Mouse (Mus musculus): Measurements from ENCODE around the gene Galk1. TPM values are rescaled to one million over a fixed set of nuclear protein-coding genes. Genes with fewer than 3 reads are reported as not detected.

The Galk1 gene
- polyA plus RNA-seq, 1 experiment from 2014 or later, result 187 TPM

DNA sequence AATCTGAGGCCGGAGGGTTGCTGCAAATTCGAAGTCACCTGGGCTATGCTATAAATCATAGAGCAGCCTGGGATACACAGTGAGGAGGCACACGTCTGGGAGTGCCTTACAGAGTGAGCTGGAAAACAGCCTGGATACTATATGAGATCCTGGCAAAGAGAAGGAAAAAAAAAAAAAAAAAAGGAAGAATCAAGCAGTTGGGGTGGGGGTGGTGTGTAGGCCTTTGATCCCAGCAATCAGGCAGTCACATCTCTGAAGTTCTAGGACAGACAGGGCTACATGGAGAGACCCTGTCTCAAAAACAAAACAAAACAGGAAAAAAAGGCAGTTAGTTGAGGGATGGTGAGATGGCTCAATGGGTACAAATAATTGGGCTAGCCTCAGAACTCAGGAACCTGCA lies 24.2 kb upstream of the Galk1 start:
- Histone ChIP-seq H3K27ac (ENCODE audit: low read length) (no peak overlapping the region), H3K27me3 (ENCODE audit: control insufficient read depth, insufficient read depth, low read length) (no peaks in the 10 kb centered on the region), H3K9me3 (replicated peaks; ENCODE audit: control insufficient read depth, low read length) (no peaks in the 10 kb centered on the region), H3K4me3 (replicated peaks; ENCODE audit: low read length) (no peak overlapping the region), H3K4me2 (ENCODE audit: low read depth, low read length) (no peak overlapping the region), H3K4me1 (ENCODE audit: control insufficient read depth, insufficient read depth, low read length) (0 out of 2 replicates have a peak, but pooled peaks cover 7% of the 10 kb centered on the region), H3K9ac (ENCODE audit: low read length) (no peak overlapping the region), H3K36me3 (ENCODE audit: control insufficient read depth, insufficient read depth, low read length) (peaks cover 4% of the 10 kb centered on the region)
- ATAC-seq (ENCODE audit: insufficient read depth, low FRiP score), result no peak
- 75% methylated on average over 3 of the region's 3 CpGs for WGBS

DNA sequence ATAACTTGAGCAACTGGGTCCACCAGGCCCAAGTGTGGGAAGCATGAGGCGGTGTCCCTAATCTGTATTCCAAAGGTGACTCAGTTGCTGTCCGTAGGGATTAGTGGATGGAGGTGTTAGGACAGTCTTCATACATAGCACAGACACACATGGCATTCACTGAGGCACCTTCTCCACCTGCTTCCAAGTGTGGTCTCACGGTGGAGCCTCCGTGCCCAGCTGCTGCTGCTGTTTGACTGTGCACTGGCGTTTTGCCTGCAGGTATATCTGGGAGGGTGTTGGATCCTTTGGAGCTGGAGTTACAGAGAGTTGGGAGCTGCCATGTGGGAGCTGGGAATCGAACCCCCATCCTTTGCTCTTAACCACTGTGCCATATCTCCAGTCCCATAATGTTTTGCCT lies 22.1 kb upstream of the Galk1 start:
- ATAC-seq (ENCODE audit: insufficient read depth, low FRiP score), result no peak
- H3K27me3 ChIP-seq (ENCODE audit: control insufficient read depth, insufficient read depth, low read length), result no peaks in the 10 kb centered on the region
- H3K4me2 ChIP-seq (ENCODE audit: low read depth, low read length), result no peak overlapping the region
- no peak overlapping the region for H3K4me3 ChIP-seq (replicated peaks; ENCODE audit: low read length)
- H3K9me3 ChIP-seq (replicated peaks; ENCODE audit: control insufficient read depth, low read length), result no peaks in the 10 kb centered on the region
- 95% methylated on average over 6 of the region's 6 CpGs for WGBS
- no peak overlapping the region for H3K27ac ChIP-seq (ENCODE audit: low read length)
- H3K9ac ChIP-seq (ENCODE audit: low read length), result no peak overlapping the region
- H3K36me3 ChIP-seq (ENCODE audit: control insufficient read depth, insufficient read depth, low read length), result no peaks in the 10 kb centered on the region
- H3K4me1 ChIP-seq (ENCODE audit: control insufficient read depth, insufficient read depth, low read length), result peaks cover 16% of the 10 kb centered on the region; the same call in 1 of the 2 replicates

DNA sequence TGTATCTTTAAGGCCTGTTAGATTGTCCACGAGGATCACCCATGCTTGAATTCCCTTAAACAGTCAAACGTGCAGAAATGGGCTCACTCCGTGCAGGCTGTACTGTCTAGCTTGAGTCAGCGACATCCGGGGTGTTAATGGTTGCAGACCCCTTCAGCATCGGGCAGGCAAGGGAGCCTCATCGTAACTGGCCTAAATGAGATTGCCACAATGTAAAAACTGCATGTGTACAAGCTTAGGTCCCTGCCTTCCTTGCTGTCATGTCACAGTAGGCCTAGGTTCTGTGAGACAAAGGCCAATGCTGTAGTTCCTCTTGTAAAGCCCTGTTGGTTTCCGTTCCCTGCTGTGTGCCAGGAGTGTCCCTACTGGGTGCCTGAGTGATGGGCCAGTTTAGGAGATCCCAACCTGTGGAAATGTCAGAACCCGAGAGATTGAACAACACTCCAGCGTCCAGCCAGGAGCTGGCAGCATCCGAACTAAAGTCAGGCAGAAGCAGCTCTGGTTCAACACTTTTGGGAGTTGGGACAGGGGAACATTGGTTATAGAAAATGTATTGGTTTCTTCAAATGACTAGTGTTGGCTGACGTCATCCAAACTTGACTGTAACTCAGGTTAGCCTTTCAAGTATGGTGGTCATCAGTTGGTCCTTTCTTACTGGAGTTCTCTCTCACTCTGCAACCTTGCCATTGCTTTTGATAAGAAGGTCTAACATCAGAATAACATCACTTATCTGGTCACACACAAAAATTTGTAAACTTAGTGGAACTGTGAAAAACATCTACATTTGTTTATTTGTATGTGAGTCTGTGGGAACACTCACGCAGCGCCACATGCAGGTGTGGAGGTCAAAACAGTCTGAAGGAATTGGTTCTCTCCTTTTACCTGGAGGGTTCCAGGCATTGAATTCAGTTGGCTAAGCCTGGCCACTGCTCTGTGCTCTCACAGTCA lies 18.7 kb upstream of the Galk1 start:
- Histone ChIP-seq H3K36me3 (ENCODE audit: control insufficient read depth, insufficient read depth, low read length) (no peaks in the 10 kb centered on the region), H3K4me3 (replicated peaks; ENCODE audit: low read length) (peak overlapping the region; percentile 68), H3K27ac (ENCODE audit: low read length) (peak overlapping the region; percentile 99), H3K9me3 (replicated peaks; ENCODE audit: control insufficient read depth, low read length) (no peaks in the 10 kb centered on the region), H3K27me3 (ENCODE audit: control insufficient read depth, insufficient read depth, low read length) (no peaks in the 10 kb centered on the region), H3K4me2 (ENCODE audit: low read depth, low read length) (peak overlapping the region; percentile 77), H3K4me1 (ENCODE audit: control insufficient read depth, insufficient read depth, low read length) (peaks cover 18% of the 10 kb centered on the region; the same call in 1 of the 2 replicates), H3K9ac (ENCODE audit: low read length) (peak overlapping the region; percentile 93)
- ATAC-seq (ENCODE audit: insufficient read depth, low FRiP score), result no peak
- WGBS, result 23% methylated on average over 14 of the region's 14 CpGs

DNA sequence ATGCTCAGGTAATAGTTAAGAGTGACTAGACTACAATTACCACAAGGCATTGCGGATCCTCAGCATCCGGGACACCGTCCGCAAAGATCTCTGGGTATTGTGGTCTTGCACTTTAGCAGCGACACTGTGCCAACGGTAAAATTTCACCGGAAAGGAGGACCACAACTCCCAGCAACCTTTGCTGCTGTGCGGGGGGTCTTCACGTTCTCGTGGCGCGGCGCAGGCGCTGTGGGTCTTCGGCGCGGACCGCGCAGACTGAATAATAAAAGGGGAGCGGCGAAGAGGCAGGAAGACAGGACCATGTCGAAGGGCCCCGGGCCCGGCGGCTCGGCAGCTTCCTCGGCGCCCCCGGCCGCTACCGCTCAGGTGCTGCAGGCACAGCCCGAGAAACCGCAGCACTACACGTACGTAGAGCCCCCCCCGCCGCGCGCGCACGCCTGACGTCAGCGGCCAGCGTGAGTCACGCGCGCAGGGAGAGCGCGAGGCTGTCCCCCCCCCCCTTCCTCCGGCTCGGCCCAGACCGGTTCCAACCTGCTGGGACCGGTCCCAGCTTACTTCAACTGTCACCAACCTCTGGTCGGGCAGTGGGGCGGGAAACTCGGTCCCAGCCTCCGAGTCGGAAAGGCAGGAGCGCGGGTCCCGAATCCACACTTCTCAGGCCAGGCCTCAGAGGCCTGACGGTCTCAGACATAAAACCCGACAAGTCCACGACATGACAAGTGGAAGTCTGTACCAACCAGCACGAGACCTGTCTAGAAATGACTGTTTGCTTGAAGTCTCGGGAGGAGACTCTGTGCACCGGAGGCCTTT lies 17.8 kb upstream of the Galk1 start, which contains the start of gene Unk:
Gene Unk (plus strand): TSS at position 235 of the 810 bp plus-strand sequence.
- peak; percentile 95 for ATAC-seq (ENCODE audit: insufficient read depth, low FRiP score)
- Histone ChIP-seq H3K4me1 (ENCODE audit: control insufficient read depth, insufficient read depth, low read length) (peaks cover 18% of the 10 kb centered on the region; the same call in 1 of the 2 replicates), H3K9me3 (replicated peaks; ENCODE audit: control insufficient read depth, low read length) (no peaks in the 10 kb centered on the region), H3K4me2 (ENCODE audit: low read depth, low read length) (peak within 1 kb of the TSS; percentile 77), H3K9ac (ENCODE audit: low read length) (peak within 1 kb of the TSS; percentile 93), H3K4me3 (replicated peaks; ENCODE audit: low read length) (peak within 1 kb of the TSS; percentile 68), H3K27ac (ENCODE audit: low read length) (peak within 1 kb of the TSS; percentile 99), H3K36me3 (ENCODE audit: control insufficient read depth, insufficient read depth, low read length) (no peaks in the 10 kb centered on the region), H3K27me3 (ENCODE audit: control insufficient read depth, insufficient read depth, low read length) (no peaks in the 10 kb centered on the region)
- WGBS, result under 1% methylated on average over 66 of the region's 67 CpGs

DNA sequence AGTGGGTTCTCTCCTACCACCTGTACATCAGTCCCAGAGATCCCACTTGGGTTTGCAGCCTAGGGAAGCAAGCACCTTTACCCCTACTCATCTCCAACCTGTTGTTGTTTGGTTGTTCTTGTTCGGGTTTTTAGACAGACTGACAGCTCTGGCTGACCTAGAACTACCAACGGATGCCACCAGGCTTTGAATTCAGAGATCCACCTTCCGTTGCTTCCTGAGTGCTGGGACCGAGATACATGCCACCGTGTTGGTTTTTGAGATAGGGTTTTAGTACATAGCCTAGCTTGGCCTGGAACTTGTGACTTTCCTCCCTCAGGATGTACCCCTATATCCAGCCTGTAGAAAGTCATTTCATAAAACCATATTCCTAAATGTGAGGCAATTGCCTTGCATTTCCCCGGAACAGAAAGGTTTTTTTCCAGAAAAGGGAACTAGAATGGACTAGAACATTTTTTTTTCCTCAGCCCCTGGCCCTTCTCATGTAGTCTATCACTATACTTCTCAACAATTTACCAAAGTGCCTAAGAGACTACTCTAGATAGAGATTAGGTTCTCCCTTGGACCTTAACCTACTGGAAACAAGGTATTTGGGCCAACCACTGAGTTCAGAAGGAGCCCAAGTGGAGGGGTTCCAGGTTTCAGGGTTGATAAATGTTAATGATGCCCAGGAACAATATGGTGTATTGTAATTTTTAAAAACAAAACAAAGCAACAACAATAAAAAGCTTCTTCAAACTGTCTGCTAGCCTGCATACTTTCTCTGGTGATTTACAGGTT lies 16.8 kb upstream of the Galk1 start:
- Histone ChIP-seq H3K9me3 (replicated peaks; ENCODE audit: control insufficient read depth, low read length) (no peaks in the 10 kb centered on the region), H3K4me3 (replicated peaks; ENCODE audit: low read length) (peak overlapping the region; percentile 68), H3K36me3 (ENCODE audit: control insufficient read depth, insufficient read depth, low read length) (no peaks in the 10 kb centered on the region), H3K4me2 (ENCODE audit: low read depth, low read length) (peak overlapping the region; percentile 63), H3K27ac (ENCODE audit: low read length) (peak overlapping the region; percentile 22; the same call in 1 of the 2 replicates), H3K27me3 (ENCODE audit: control insufficient read depth, insufficient read depth, low read length) (no peaks in the 10 kb centered on the region), H3K4me1 (ENCODE audit: control insufficient read depth, insufficient read depth, low read length) (peaks cover 18% of the 10 kb centered on the region; the same call in 1 of the 2 replicates), H3K9ac (ENCODE audit: low read length) (peak overlapping the region; percentile 73)
- WGBS, result 74% methylated on average over 6 of the region's 6 CpGs
- ATAC-seq (ENCODE audit: insufficient read depth, low FRiP score), result no peak

DNA sequence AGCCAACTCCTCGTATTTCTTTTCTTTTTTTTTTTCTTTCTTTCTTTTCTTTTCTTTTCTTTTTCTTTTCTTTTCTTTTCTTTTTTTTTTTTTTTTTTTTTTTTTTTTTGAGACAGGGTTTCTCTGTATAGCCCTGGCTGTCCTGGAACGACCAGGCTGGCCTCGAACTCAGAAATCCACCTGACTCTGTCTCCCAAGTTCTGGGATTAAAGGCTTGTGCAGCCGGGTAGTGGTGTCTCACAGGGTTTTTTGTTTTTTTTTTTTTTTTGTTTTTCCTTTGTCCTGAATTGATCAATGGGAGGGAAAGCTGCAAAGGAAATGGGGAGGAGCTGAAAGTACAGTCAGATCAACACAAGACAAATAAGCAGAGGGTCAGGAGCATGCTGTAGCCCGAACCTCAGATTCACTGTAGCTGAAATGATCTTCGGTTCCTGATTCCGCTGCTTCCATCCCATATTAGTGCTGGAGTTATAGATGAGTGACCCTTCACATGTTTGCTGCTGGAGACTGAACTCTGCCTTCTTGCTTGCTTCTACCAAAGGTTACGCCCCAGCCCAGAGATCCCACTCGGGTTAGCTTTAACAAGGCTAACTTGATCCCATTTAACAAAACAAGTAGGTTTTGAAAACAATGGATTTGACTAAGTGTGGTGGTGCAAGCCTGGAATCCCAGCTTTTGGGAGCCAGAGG lies 15.8 kb upstream of the Galk1 start:
- no peaks in the 10 kb centered on the region for H3K9me3 ChIP-seq (replicated peaks; ENCODE audit: control insufficient read depth, low read length)
- H3K27ac ChIP-seq (ENCODE audit: low read length), result no peak overlapping the region
- no peak for ATAC-seq (ENCODE audit: insufficient read depth, low FRiP score)
- H3K36me3 ChIP-seq (ENCODE audit: control insufficient read depth, insufficient read depth, low read length), result no peaks in the 10 kb centered on the region; the same call in 1 of the 2 replicates
- H3K4me1 ChIP-seq (ENCODE audit: control insufficient read depth, insufficient read depth, low read length), result peaks cover 18% of the 10 kb centered on the region; the same call in 1 of the 2 replicates
- H3K9ac ChIP-seq (ENCODE audit: low read length), result no peak overlapping the region
- no peak overlapping the region for H3K4me2 ChIP-seq (ENCODE audit: low read depth, low read length)
- WGBS, result 75% methylated on average over 9 of the region's 9 CpGs
- no peaks in the 10 kb centered on the region for H3K27me3 ChIP-seq (ENCODE audit: control insufficient read depth, insufficient read depth, low read length)
- H3K4me3 ChIP-seq (replicated peaks; ENCODE audit: low read length), result no peak overlapping the region

DNA sequence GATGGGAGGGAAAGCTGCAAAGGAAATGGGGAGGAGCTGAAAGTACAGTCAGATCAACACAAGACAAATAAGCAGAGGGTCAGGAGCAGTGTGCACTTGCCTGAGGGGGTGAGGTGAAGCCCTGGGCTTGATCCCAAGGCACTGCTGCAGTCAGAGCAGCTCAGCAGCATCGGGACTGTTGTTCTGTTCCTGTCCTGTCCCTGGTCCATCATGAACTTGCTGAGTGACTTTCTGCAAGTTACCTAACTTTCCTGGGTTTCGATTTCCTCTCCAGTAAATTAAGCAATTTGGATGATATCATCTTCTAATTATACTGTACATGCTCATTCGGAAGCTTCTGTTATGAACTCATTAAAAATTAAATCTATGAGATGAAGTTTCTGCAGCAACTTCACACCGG lies 15.2 kb upstream of the Galk1 start, which contains the start of gene H3f3b:
Gene H3f3b (minus strand): TSS at position 207 of the 400 bp plus-strand sequence.
- H3K4me2 ChIP-seq (ENCODE audit: low read depth, low read length), result no peak within 1 kb of the TSS
- no peaks in the 10 kb centered on the region; the same call in 1 of the 2 replicates for H3K36me3 ChIP-seq (ENCODE audit: control insufficient read depth, insufficient read depth, low read length)
- no peaks in the 10 kb centered on the region for H3K9me3 ChIP-seq (replicated peaks; ENCODE audit: control insufficient read depth, low read length)
- H3K4me1 ChIP-seq (ENCODE audit: control insufficient read depth, insufficient read depth, low read length), result peaks cover 18% of the 10 kb centered on the region; the same call in 1 of the 2 replicates
- H3K27me3 ChIP-seq (ENCODE audit: control insufficient read depth, insufficient read depth, low read length), result no peaks in the 10 kb centered on the region
- H3K9ac ChIP-seq (ENCODE audit: low read length), result no peak within 1 kb of the TSS
- H3K4me3 ChIP-seq (replicated peaks; ENCODE audit: low read length), result no peak within 1 kb of the TSS
- H3K27ac ChIP-seq (ENCODE audit: low read length), result no peak within 1 kb of the TSS
- 65% methylated on average over 4 of the region's 4 CpGs for WGBS
- ATAC-seq (ENCODE audit: insufficient read depth, low FRiP score), result no peak
